16 mouse cellular contexts compared by ENCODE assay signal in genomic region chr8:105475254-105475653, GRCm38 (mm10). TPM values are rescaled to one million over a fixed set of nuclear protein-coding genes. Genes with fewer than 3 reads are reported as not detected.
DNase-seq lines count a peak whose midpoint lies in the region; ATAC-seq lines count a peak whose summit lies in the region.
"Had no signal": no experiment of that assay in that cellular context is flagged by ENCODE, and none has a peak within 500 bp of the region (broad histone marks: within the 10 kb centered on the region; RNA-seq: fewer than 3 reads in every experiment).

No protein-coding gene starts in this region.

- H3K4me3 ChIP-seq in hindbrain, embryonic 10.5 days = no peak overlapping the region
- H3K4me3 ChIP-seq in hindbrain, embryonic 14.5 days (replicated peaks; ENCODE audit: low read length) = no peak overlapping the region
- no peak overlapping the region for H3K4me3 ChIP-seq in midbrain, embryonic 10.5 days
- H3K4me3 ChIP-seq in midbrain, embryonic 16.5 days (ENCODE audit: low read depth, low read length) = no peak overlapping the region
- no peak overlapping the region for H3K4me3 ChIP-seq in limb, embryonic 10.5 days
- H3K4me3 ChIP-seq: embryonic facial prominence, embryonic 13.5 days; liver, embryonic 13.5 days; stomach, embryonic 15.5 days had no signal

- peaks cover 69% of the 10 kb centered on the region for H3K4me1 ChIP-seq in hindbrain, embryonic 10.5 days (replicated peaks)
- peaks cover 25% of the 10 kb centered on the region for H3K4me1 ChIP-seq in hindbrain, embryonic 14.5 days (replicated peaks; ENCODE audit: control insufficient read depth, insufficient read depth, low read length)
- peaks cover 68% of the 10 kb centered on the region for H3K4me1 ChIP-seq in midbrain, embryonic 10.5 days
- H3K4me1 ChIP-seq in midbrain, embryonic 16.5 days (ENCODE audit: control insufficient read depth, insufficient read depth, low read length) = peaks cover 27% of the 10 kb centered on the region
- H3K4me1 ChIP-seq in limb, embryonic 10.5 days = peaks cover 66% of the 10 kb centered on the region

- H3K4me2 ChIP-seq in hindbrain, embryonic 14.5 days (replicated peaks) = no peak overlapping the region
- H3K4me2 ChIP-seq in midbrain, embryonic 16.5 days (ENCODE audit: low read length) = no peak overlapping the region
- H3K4me2 ChIP-seq: embryonic facial prominence, embryonic 13.5 days; liver, embryonic 13.5 days had no signal

- ATAC-seq in hindbrain, embryonic 14.5 days (ENCODE audit: low FRiP score) = no peak
- no peak for ATAC-seq in midbrain, embryonic 16.5 days

- no peak for DNase-seq in hindbrain, embryonic 10.5 days (ENCODE audit: low spot score)
- no peak for DNase-seq in hindbrain, embryonic 14.5 days (ENCODE audit: low spot score)
- peak; percentile 55 for DNase-seq in midbrain, embryonic 10.5 days (ENCODE audit: low spot score)
- peak; percentile 58 to 70 for DNase-seq in gastrocnemius, adult 8-10 months (ENCODE audit: low spot score in 2 of 2)
- no peak for DNase-seq in limb, embryonic 10.5 days (ENCODE audit: low spot score)
- DNase-seq in thymus, postnatal 14 days = no peak
- no peak for DNase-seq in spleen, adult 18-20 months
- DNase-seq: adrenal gland, adult 8-10 months; cerebellum, adult 11 months; kidney, adult 8-10 months; liver, embryonic 13.5 days had no signal

- H3K27me3 ChIP-seq in hindbrain, embryonic 10.5 days (ENCODE audit: insufficient read depth, poor library complexity, severe bottlenecking) = peaks cover 49% of the 10 kb centered on the region
- no peaks in the 10 kb centered on the region for H3K27me3 ChIP-seq in hindbrain, embryonic 14.5 days (ENCODE audit: control insufficient read depth, insufficient read depth, low read length)
- peaks cover 72% of the 10 kb centered on the region for H3K27me3 ChIP-seq in midbrain, embryonic 10.5 days (ENCODE audit: low read depth, poor library complexity, severe bottlenecking)
- no peaks in the 10 kb centered on the region for H3K27me3 ChIP-seq in midbrain, embryonic 16.5 days (ENCODE audit: control insufficient read depth, insufficient read depth, low read depth, low read length)
- H3K27me3 ChIP-seq in limb, embryonic 10.5 days (ENCODE audit: low read depth, poor library complexity, severe bottlenecking) = peaks cover 49% of the 10 kb centered on the region

- H3K9ac ChIP-seq in hindbrain, embryonic 14.5 days = no peak overlapping the region
- no peak overlapping the region for H3K9ac ChIP-seq in midbrain, embryonic 16.5 days (ENCODE audit: low read depth, low read length)
- H3K9ac ChIP-seq: liver, embryonic 13.5 days; stomach, embryonic 15.5 days had no signal

- peak overlapping the region; percentile 71 for H3K27ac ChIP-seq in hindbrain, embryonic 10.5 days
- H3K27ac ChIP-seq in hindbrain, embryonic 14.5 days = no peak overlapping the region
- H3K27ac ChIP-seq in midbrain, embryonic 10.5 days (replicated peaks) = peak overlapping the region; percentile 53
- H3K27ac ChIP-seq in midbrain, embryonic 16.5 days (ENCODE audit: low read length) = no peak overlapping the region; the same call in 1 of the 2 replicates
- 0 out of 2 replicates have a peak overlapping the region, but pooled peaks have one; percentile 12 for H3K27ac ChIP-seq in limb, embryonic 10.5 days
- H3K27ac ChIP-seq: embryonic facial prominence, embryonic 13.5 days; liver, embryonic 13.5 days; stomach, embryonic 15.5 days had no signal

- H3K9me3 ChIP-seq in hindbrain, embryonic 10.5 days = no peaks in the 10 kb centered on the region
- H3K9me3 ChIP-seq in hindbrain, embryonic 14.5 days (ENCODE audit: control insufficient read depth, low read length) = no peaks in the 10 kb centered on the region
- no peaks in the 10 kb centered on the region for H3K9me3 ChIP-seq in midbrain, embryonic 10.5 days (replicated peaks)
- H3K9me3 ChIP-seq in midbrain, embryonic 16.5 days (replicated peaks; ENCODE audit: control insufficient read depth, low read length, poor library complexity, severe bottlenecking) = no peaks in the 10 kb centered on the region
- no peaks in the 10 kb centered on the region for H3K9me3 ChIP-seq in limb, embryonic 10.5 days (replicated peaks)
- H3K9me3 ChIP-seq: embryonic facial prominence, embryonic 13.5 days; liver, embryonic 13.5 days; stomach, embryonic 15.5 days had no signal

- peaks cover 22% of the 10 kb centered on the region for H3K36me3 ChIP-seq in hindbrain, embryonic 10.5 days
- peaks cover 12% of the 10 kb centered on the region; the same call in 1 of the 2 replicates for H3K36me3 ChIP-seq in hindbrain, embryonic 14.5 days (replicated peaks; ENCODE audit: control insufficient read depth, insufficient read depth)
- H3K36me3 ChIP-seq in midbrain, embryonic 10.5 days = peaks cover 24% of the 10 kb centered on the region
- no peaks in the 10 kb centered on the region for H3K36me3 ChIP-seq in midbrain, embryonic 16.5 days (ENCODE audit: control insufficient read depth, insufficient read depth, low read length)
- H3K36me3 ChIP-seq in limb, embryonic 10.5 days = peaks cover 16% of the 10 kb centered on the region; the same call in 1 of the 2 replicates
- H3K36me3 ChIP-seq: liver, embryonic 13.5 days had no signal

- 36% methylated on average over 4 of the region's 4 CpGs for WGBS in hindbrain, embryonic 10.5 days
- WGBS in hindbrain, embryonic 14.5 days = 40% methylated on average over 4 of the region's 4 CpGs
- WGBS in midbrain, embryonic 10.5 days = 35% methylated on average over 4 of the region's 4 CpGs
- 37% methylated on average over 4 of the region's 4 CpGs for WGBS in midbrain, embryonic 16.5 days
- 41% methylated on average over 4 of the region's 4 CpGs for WGBS in limb, embryonic 10.5 days

RNA-seq across cellular contexts. Expression of gene Tppp3, which starts 3.9 kb away (rescaled TPM):
- polyA plus RNA-seq in hindbrain, embryonic 10.5 days (2016; fragmentation: Nextera tagmentation; extraction: Ambion mirVana) = 131 and 243 TPM in 2 replicates
- polyA plus RNA-seq in hindbrain, embryonic 14.5 days (2014; fragmentation: Nextera tagmentation; extraction: Ambion mirVana) = 204 and 207 TPM in 2 replicates
- 94.4 and 100.0 TPM in 2 replicates for polyA plus RNA-seq in midbrain, embryonic 10.5 days (2016; fragmentation: Nextera tagmentation; extraction: Ambion mirVana)
- 153 and 159 TPM in 2 replicates for polyA plus RNA-seq in midbrain, embryonic 16.5 days (2015; fragmentation: Nextera tagmentation; extraction: Ambion mirVana)
- 10 to 100 TPM; 22.7 to 38.8 (median 34.2) TPM for total RNA-seq in gastrocnemius, adult 8-10 months (2022)
- polyA plus RNA-seq in limb, embryonic 10.5 days (2016; fragmentation: Nextera tagmentation; extraction: Ambion mirVana) = 8.4 and 13.5 TPM in 2 replicates

RNA-seq across cellular contexts. Expression of gene Zdhhc1, which starts 21.4 kb away (rescaled TPM):
- polyA plus RNA-seq in hindbrain, embryonic 10.5 days (2016; fragmentation: Nextera tagmentation; extraction: Ambion mirVana) = 23.3 and 29.2 TPM in 2 replicates
- polyA plus RNA-seq in hindbrain, embryonic 14.5 days (2014; fragmentation: Nextera tagmentation; extraction: Ambion mirVana) = 32.7 and 33.1 TPM in 2 replicates
- 18.6 and 24.0 TPM in 2 replicates for polyA plus RNA-seq in midbrain, embryonic 10.5 days (2016; fragmentation: Nextera tagmentation; extraction: Ambion mirVana)
- 33.6 and 38.4 TPM in 2 replicates for polyA plus RNA-seq in midbrain, embryonic 16.5 days (2015; fragmentation: Nextera tagmentation; extraction: Ambion mirVana)
- total RNA-seq in gastrocnemius, adult 8-10 months (2022) = 10 to 100 TPM; 10.3 to 11.7 (median 11.4) TPM
- polyA plus RNA-seq in limb, embryonic 10.5 days (2016; fragmentation: Nextera tagmentation; extraction: Ambion mirVana) = 18.9 and 25.3 TPM in 2 replicates

RNA-seq across cellular contexts. Expression of gene Hsd11b2, which starts 43.3 kb away (rescaled TPM):
- polyA plus RNA-seq in hindbrain, embryonic 10.5 days (2016; fragmentation: Nextera tagmentation; extraction: Ambion mirVana) = 24.1 and 36.7 TPM in 2 replicates
- 6.1 and 7.0 TPM in 2 replicates for polyA plus RNA-seq in hindbrain, embryonic 14.5 days (2014; fragmentation: Nextera tagmentation; extraction: Ambion mirVana)
- polyA plus RNA-seq in midbrain, embryonic 10.5 days (2016; fragmentation: Nextera tagmentation; extraction: Ambion mirVana) = 28.8 and 30.2 TPM in 2 replicates
- 2.7 and 3.6 TPM in 2 replicates for polyA plus RNA-seq in midbrain, embryonic 16.5 days (2015; fragmentation: Nextera tagmentation; extraction: Ambion mirVana)
- under 1 TPM in 2 of 4 experiments, not detected in 2; 0.12 to 0.62 TPM for total RNA-seq in gastrocnemius, adult 8-10 months (2022)
- 78.2 and 83.2 TPM in 2 replicates for polyA plus RNA-seq in limb, embryonic 10.5 days (2016; fragmentation: Nextera tagmentation; extraction: Ambion mirVana)
- total RNA-seq: left cerebral cortex, adult 18-20 months; monocyte, adult 5-6 weeks had no signal

Comparison
In these comparisons a context has a peak if more than half of its experiments do, and no peak if none do; other contexts are left out.
1. H3K27ac ChIP-seq: peak in hindbrain, embryonic 10.5 days (single experiment), midbrain, embryonic 10.5 days (single experiment) and limb, embryonic 10.5 days (single experiment); none in hindbrain, embryonic 14.5 days (single experiment) and midbrain, embryonic 16.5 days (single experiment).
2. DNase-seq: peak in midbrain, embryonic 10.5 days (single experiment) and gastrocnemius, adult 8-10 months (2 of 2); none in hindbrain, embryonic 10.5 days (single experiment), hindbrain, embryonic 14.5 days (single experiment), limb, embryonic 10.5 days (single experiment), thymus, postnatal 14 days (single experiment) and spleen, adult 18-20 months (0 of 2).